Mouse (Mus musculus) myocyte (in vitro differentiated cells): ENCODE data around the gene Pecr.

Experiments used
- CEBPB ChIP-seq: IDR thresholded peaks from 2 replicates; pipeline ENCODE4 v1.6.1; 2011; ENCODE audit warnings: mild to moderate bottlenecking, moderate library complexity; ENCODE audit not compliant: poor library complexity, insufficient read depth, severe bottlenecking
- E2F4 ChIP-seq: IDR thresholded peaks from one replicate; pipeline ENCODE4 v1.6.1; 2011; ENCODE audit warnings: mild to moderate bottlenecking, control low read depth, moderate library complexity; ENCODE audit not compliant: insufficient read depth
- MAX ChIP-seq: IDR thresholded peaks from one replicate; pipeline ENCODE4 v1.6.1; 2011; ENCODE audit warnings: low read depth, mild to moderate bottlenecking, control low read depth
- MYOD1 ChIP-seq, 3 experiments: IDR thresholded peaks; one replicate each; pipeline ENCODE4 v1.6.1; 2011; ENCODE audit warnings: control low read depth in 2 of 3, low read depth in 2 of 3, mild to moderate bottlenecking in 2 of 3, moderate library complexity in 1 of 3; ENCODE audit not compliant: insufficient read length in 2 of 3, control insufficient read depth in 1 of 3
- MYOG ChIP-seq, 3 experiments: IDR thresholded peaks; one replicate each; pipeline ENCODE4 v1.6.1; 2011; ENCODE audit warnings: control low read depth in 2 of 3, low read depth in 2 of 3, mild to moderate bottlenecking in 2 of 3; ENCODE audit not compliant: insufficient read length in 2 of 3, control insufficient read depth in 1 of 3, insufficient read depth in 1 of 3
- POLR2A ChIP-seq: IDR thresholded peaks from one replicate; pipeline ENCODE4 v1.6.1; 2011; ENCODE audit warnings: low read depth, mild to moderate bottlenecking, control low read depth, moderate library complexity; ENCODE audit not compliant: insufficient read length
- POLR2AphosphoS2 ChIP-seq: IDR thresholded peaks from one replicate; pipeline ENCODE4 v1.6.1; 2011; ENCODE audit warnings: low read depth, control low read depth; ENCODE audit not compliant: insufficient read length
- SRF ChIP-seq: IDR thresholded peaks from one replicate; pipeline ENCODE4 v1.6.1; 2011; ENCODE audit warnings: low read depth; ENCODE audit not compliant: control insufficient read depth, insufficient read length
- TCF12 ChIP-seq: IDR thresholded peaks from one replicate; pipeline ENCODE4 v1.6.1; 2011; ENCODE audit warnings: mild to moderate bottlenecking, control low read depth; ENCODE audit not compliant: poor library complexity, insufficient read depth, severe bottlenecking
- TCF3 ChIP-seq: IDR thresholded peaks from one replicate; pipeline ENCODE4 v1.6.1; 2011; ENCODE audit warnings: low read depth, control low read depth; ENCODE audit not compliant: insufficient read length
- USF1 ChIP-seq: IDR thresholded peaks from one replicate; pipeline ENCODE4 v1.6.1; 2011; ENCODE audit warnings: low read depth, mild to moderate bottlenecking, control low read depth, moderate library complexity

DNA sequence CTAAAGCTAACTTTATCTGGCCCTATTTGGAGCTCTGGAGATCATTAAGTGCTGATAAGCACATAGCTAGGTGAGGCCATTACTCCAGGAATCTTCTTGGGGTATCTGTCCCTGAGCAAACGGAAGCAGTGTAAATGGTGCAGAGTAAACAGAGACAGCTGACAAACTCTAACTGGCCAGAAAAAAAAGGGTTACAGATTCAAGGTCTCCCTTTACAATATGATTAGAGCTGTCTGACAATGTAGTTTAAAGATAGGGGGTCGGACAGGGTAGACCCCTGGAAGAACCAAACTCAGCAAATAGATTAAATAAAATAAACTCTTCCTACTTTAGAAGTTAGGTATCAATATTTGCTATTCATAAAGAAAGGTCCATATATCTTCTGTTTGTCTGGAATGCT is 65.5 kb downstream of the Pecr start:
- TF ChIP-seq POLR2AphosphoS2: no peak
- TF ChIP-seq POLR2A: no peak
- TF ChIP-seq TCF12: no peak
- no peak for TF ChIP-seq USF1
- no peak for TF ChIP-seq E2F4
- TF ChIP-seq CEBPB: no peak
- TF ChIP-seq MYOG (IDR thresholded peaks at IDR 0.05; ENCODE audit: control insufficient read depth in 1 of 3, insufficient read depth in 1 of 3, insufficient read length in 2 of 3, low read depth in 2 of 3): no peak
- no peak for TF ChIP-seq MYOD1 (IDR thresholded peaks at IDR 0.05; ENCODE audit: control insufficient read depth in 1 of 3, insufficient read length in 2 of 3, low read depth in 2 of 3)
- TF ChIP-seq SRF: no peak
- no peak for TF ChIP-seq MAX
- TF ChIP-seq TCF3: no peak
